Mouse (Mus musculus) c-Kit-positive CD71-negative TER-119-negative erythroid progenitor cells, embryonic 14.5 days (primary cell): ENCODE results near the gene Prr13.

Experiments used
- DNase-seq: peaks from one replicate; pipeline ENCODE4 v3.0.0-alpha.2; 2013; ENCODE audit warnings: low read depth

The Prr13 gene

DNA sequence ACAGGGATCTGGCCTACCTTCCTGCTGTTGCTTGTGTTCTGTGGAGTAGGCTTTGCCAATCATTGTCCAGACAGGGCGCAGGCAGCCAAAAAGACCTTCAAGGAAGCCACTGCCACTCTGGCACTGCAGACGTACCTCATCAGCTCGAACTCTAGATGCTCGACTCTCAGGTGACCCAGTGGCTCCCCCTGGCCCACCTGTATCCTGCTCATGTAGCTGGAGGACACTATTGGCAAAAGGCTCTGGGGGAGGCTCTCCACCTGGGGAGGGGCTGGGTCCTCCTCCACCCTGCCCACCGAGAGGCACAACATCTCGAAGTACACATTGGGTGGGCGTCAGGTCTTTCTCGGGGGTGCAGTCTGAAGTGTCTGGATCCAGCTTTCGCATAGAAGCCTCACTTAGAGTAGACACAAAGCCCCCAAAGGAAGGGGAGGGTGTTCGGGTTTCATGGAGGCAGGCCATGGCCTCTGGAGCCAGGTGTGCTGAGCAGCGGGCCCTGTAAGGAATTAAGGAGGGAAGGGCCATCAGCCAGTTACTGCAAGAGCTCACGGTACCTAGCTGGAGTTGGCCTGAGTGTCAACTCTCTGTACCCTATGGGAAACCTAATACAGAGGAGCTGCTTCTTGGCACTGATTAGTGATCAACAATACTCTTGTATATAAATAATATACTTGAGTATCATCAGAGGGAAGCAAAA lies 46.4 kb downstream of the Prr13 start:
- DNase-seq, result no peak

DNA sequence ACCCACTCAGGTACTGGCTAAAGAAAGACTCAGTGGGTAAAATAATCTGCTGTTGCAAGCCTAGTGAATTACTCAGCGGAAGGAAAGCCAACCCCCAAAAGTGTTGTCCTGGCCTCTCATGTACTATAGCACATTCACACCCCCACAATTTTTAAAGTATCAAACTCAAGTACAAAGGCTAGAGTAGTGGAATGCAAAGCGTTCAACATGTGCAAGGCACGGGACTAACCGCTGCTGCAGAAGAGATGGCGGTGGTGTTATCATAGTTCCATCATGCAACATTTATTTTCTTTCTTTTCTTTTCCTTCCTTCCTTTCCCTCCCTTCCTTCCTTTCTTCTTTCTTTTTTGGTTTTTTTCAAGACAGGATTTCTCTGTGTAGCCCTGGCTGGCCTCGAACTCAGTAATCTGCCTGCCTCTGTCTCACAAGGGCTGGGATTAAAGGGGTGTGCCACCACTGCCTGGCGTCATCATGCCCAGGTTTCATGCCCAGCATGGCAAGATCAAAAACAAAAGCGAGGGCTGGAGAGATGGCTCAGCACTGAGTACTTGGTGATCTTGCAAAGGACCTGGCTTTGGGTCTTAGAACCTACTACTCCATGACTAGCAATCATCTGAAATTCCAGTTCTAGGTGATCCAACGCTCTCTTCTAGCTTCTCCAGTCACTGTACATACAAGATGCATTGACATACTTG lies 47.1 kb downstream of the Prr13 start:
- DNase-seq, result no peak

DNA sequence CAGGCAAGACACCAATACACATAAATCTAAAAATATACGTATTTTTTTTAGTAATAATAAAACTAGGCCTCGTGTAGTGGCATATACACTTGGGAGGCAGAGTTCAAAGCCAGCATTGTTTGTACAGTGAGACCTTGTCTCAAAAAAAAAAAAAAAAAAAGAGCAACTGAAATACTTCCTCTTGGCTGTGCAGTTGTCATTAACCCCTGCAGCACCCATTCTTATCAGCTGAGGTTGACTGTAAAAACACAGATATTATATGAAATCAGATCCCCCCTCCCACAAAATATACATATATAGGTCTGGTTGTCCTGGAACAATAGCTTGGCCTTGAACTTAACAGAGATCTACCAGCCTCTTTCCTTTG lies 47.6 kb downstream of the Prr13 start:
- DNase-seq, result no peak

- DNase-seq, result no peak
Measured at GRCm38 (mm10) chr15:102506864-102507263, 48.0 kb downstream of the Prr13 start.

GRCm38 (mm10) chr15:102507561-102507960 lies 48.7 kb downstream of the Prr13 start:
- no peak for DNase-seq

GRCm38 (mm10) chr15:102508336-102508735 lies 49.5 kb downstream of the Prr13 start:
- no peak for DNase-seq

DNA sequence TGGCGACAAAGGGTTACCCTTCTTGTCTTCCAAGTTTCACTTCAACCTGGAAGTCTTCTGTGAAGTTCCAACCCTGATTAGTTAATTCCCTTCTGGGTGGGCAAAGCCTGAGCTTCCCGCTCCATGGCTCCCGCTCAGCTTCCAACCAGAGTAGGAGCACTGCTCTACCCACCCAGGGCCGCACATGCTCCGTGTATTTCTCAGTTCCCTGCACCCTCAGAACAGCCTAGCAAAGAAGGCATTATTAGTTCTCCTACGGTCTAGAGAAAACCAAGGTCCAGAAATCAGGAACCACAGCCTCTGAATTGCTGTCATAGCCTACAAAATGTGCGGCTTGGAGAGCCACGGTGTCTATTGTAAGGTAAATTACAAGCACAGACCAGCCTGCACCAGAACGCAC lies 51.3 kb downstream of the Prr13 start:
- DNase-seq, result no peak

DNA sequence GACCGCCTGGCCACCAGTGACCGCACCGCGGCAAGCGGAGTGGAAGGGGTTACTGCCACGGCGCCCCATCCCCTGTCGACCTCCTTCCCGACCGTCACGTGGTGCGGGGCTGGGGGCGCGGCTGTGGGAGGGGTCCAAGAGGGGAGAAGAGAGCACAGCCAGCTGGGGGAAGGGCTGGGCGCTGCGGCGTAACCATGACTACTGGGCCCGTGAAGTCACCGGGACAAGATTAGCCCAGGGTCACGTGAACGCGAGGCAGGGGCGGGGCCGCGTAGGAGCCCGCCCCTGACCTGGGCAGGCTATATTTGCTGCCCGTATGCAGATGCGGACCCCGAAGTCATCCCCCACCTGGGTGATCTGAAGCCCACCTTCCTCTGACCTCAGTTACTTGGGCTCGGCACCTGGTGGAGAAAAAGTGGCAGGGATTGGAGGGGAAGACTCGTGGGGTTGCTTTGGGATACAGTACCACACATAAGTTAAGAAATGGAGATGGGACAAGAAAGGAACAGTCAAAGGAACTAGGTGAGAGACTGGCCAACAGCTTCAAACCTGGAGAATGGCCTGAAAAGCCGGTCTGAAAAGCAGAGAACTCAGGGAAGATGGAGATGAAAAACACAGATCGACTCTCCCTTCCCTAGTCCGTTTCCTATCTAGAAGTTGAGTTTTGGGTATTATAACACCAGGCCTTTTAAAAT lies 51.9 kb downstream of the Prr13 start:
- DNase-seq, result peak; percentile 73

DNA sequence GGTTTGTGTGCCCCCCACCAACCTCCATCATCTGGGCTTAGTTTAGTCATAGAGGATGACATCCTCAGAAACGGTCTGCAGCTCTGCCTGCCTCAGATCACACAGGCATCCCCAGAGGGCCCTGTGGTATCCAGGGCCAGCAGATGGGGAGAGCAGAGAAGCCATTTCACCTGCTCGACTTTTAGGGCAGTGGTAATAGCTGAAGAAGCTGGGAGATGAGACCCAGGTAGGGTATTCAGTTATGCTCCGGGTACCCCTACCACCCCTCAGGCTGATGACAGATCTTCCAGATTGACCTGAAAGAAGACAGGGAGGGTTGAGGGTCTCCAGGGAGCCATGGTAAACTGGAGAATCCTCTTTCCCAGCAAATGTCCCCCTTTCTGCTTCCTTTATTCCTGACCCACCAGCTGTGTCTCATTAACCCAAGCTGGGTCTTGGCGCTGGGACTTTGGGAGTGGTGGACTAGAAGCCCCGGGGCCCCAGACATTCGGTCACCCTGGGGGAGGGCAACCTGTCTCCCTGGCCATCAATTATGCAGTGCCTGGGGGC lies 52.5 kb downstream of the Prr13 start:
- DNase-seq, result no peak

DNA sequence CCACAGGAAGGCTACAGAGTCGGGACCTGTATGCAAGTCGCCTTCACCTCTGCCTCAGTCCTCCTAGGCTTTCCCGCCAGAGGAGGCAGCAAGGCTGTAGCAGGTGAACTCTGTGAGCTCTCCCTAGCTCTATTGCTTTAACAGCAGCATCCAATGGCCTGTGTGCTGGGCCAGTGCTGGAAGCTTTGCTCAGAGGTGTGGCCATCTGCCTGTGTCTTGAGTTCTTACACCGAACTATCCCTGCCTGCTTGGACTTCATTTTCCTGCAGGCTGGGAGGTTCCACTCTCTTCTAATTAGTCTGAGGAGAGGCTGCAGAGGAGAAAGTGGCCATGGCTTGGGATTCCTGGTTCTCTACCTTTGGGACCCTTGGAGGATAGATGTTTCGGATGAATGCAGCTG lies 53.2 kb downstream of the Prr13 start:
- DNase-seq, result no peak
